Mouse (Mus musculus) limb, embryonic 14.5 days (tissue): ENCODE results near the gene Cers6. TPM values are rescaled to one million over a fixed set of nuclear protein-coding genes. Genes with fewer than 3 reads are reported as not detected.

Source experiments
- ATAC-seq: fragments of 200-750 bp; cut with Nextera tagmentation; 2 replicates; pipeline ENCODE4 v1.8.0; 2017; ENCODE audit warnings: low read depth, moderate number of reproducible peaks, moderate TSS enrichment; ENCODE audit not compliant: low FRiP score
- DNase-seq: peaks from one replicate; pipeline ENCODE4 v3.0.0-alpha.2; 2015; ENCODE audit warnings: low spot score
- H3K27ac ChIP-seq: fragments of 300-500 bp; sonication (generic); replicated peaks from 2 replicates; pipeline ENCODE4 v1.5.1; 2014; ENCODE audit warnings: low read depth, mild to moderate bottlenecking, low read length, moderate library complexity, mixed read lengths
- H3K27me3 ChIP-seq: fragments of 300-500 bp; sonication (generic); 2 replicates; pipeline ENCODE4 v1.6.1; 2014; ENCODE audit warnings: low read length, mixed read lengths; ENCODE audit not compliant: control insufficient read depth, insufficient read depth
- H3K36me3 ChIP-seq: fragments of 300-500 bp; sonication (generic); 2 replicates; pipeline ENCODE4 v1.6.1; 2014; ENCODE audit warnings: mild to moderate bottlenecking, low read length, moderate library complexity, mixed read lengths; ENCODE audit not compliant: control insufficient read depth, insufficient read depth
- H3K4me1 ChIP-seq: fragments of 300-500 bp; sonication (generic); 2 replicates; pipeline ENCODE4 v1.6.1; 2014; ENCODE audit warnings: antibody characterized with exemption, low read length, mixed read lengths; ENCODE audit not compliant: control insufficient read depth, insufficient read depth
- H3K4me2 ChIP-seq: fragments of 300-500 bp; sonication (generic); replicated peaks from 2 replicates; pipeline ENCODE4 v1.6.1; 2014; ENCODE audit warnings: low read depth, mild to moderate bottlenecking, low read length, moderate library complexity; ENCODE audit not compliant: severe bottlenecking
- H3K4me3 ChIP-seq: fragments of 300-500 bp; sonication (generic); replicated peaks from 2 replicates; pipeline ENCODE4 v1.5.1; 2014; ENCODE audit warnings: low read length
- H3K9ac ChIP-seq: fragments of 300-500 bp; sonication (generic); 2 replicates; pipeline ENCODE4 v1.6.1; 2014; ENCODE audit warnings: mild to moderate bottlenecking, low read depth, low read length, moderate library complexity; ENCODE audit not compliant: severe bottlenecking
- H3K9me3 ChIP-seq: fragments of 300-500 bp; sonication (generic); 2 replicates; pipeline ENCODE4 v1.6.1; 2016; ENCODE audit warnings: low read length; ENCODE audit not compliant: control insufficient read depth
- POLR2A ChIP-seq: fragments of 200-500 bp; IDR thresholded peaks from 2 replicates; pipeline ENCODE4 v1.8.0; 2012; ENCODE audit warnings: inconsistent platforms, mild to moderate bottlenecking, moderate library complexity, borderline replicate concordance; ENCODE audit not compliant: insufficient read depth, insufficient read length; ENCODE audit errors: extremely low read depth
- WGBS: fragments of 180-500 bp; shearing (Covaris S2); extraction: QIAGEN DNeasy Blood & Tissue Kit; methylation state at CpG from one replicate; pipeline ENCODE4 v1.1.7; 2014; 5-methylcytosine and 5-hydroxymethylcytosine counted together
- polyA plus RNA-seq, 2 experiments: library from polyadenylated mRNA; depleted of rRNA in 1 of 2; stranded (reverse) in 1 of 2; unstranded in 1 of 2; fragments of >200 nt; fragmentation: Nextera tagmentation in 1 of 2; extraction: Ambion mirVana in 1 of 2; gene quantifications; 2 replicates each; pipeline versions ENCODE4 v1.2.1 to v1.2.3; 2012 to 2014

Gene Cers6
- polyA plus RNA-seq, 2 experiments: 10.7 to 30.9 TPM

DNA sequence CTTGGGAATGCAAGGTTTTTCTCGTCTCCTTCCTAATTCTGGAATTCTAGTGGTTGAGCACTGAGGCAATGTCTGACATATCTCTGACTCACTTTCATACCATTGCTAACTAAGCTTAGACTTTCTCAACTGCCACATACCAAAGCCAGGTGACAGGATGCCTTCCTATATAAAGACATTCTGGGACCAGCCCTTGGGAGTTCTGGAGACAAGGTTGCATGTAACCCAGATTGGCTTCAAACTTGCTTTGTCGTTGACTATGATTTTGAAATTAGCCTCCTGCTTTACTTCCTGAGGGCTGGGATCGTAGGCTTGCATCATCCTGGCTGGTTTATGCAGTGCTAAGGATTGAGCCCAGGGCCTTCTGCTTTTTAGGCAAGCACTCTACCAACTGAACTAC lies 122.2 kb downstream of the Cers6 start:
- ATAC-seq (no peak), DNase-seq (no peak)
- Histone ChIP-seq H3K27ac (no peak overlapping the region), H3K36me3 (no peaks in the 10 kb centered on the region), H3K4me3 (no peak overlapping the region), H3K4me1 (peaks cover 6% of the 10 kb centered on the region; the same call in 1 of the 2 replicates), H3K4me2 (no peak overlapping the region), H3K9me3 (no peaks in the 10 kb centered on the region), H3K27me3 (no peaks in the 10 kb centered on the region), H3K9ac (no peak overlapping the region)
- WGBS: 78% methylated on average over 3 of the region's 3 CpGs
- TF ChIP-seq POLR2A: no peak

DNA sequence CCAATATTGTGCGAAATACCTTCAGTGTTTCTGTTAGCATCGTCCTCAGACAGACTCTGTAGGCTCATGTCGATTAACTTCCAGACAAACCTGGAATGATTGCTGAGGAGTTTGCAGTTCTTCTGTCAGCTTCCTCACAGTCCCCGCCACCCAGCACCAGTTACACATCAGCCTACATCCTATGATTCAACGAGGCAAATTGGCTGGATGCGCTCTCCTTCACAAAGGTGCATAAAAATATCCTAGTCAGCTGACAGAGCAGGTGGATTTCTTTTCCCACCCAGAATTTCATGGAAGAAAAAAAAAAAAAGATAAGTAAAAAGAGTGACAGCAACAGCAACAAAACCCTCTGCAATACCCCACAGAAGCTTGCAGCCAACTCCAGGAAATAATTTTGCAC lies 127.9 kb downstream of the Cers6 start:
- peaks cover 6% of the 10 kb centered on the region; the same call in 1 of the 2 replicates for H3K4me1 ChIP-seq
- no peaks in the 10 kb centered on the region for H3K9me3 ChIP-seq
- 93% methylated on average over 6 of the region's 6 CpGs for WGBS
- no peak for ATAC-seq
- no peaks in the 10 kb centered on the region for H3K27me3 ChIP-seq
- TF ChIP-seq POLR2A: no peak
- no peak overlapping the region for H3K4me2 ChIP-seq
- H3K9ac ChIP-seq: no peak overlapping the region
- H3K27ac ChIP-seq: no peak overlapping the region
- no peak overlapping the region for H3K4me3 ChIP-seq
- no peaks in the 10 kb centered on the region for H3K36me3 ChIP-seq
- no peak for DNase-seq

DNA sequence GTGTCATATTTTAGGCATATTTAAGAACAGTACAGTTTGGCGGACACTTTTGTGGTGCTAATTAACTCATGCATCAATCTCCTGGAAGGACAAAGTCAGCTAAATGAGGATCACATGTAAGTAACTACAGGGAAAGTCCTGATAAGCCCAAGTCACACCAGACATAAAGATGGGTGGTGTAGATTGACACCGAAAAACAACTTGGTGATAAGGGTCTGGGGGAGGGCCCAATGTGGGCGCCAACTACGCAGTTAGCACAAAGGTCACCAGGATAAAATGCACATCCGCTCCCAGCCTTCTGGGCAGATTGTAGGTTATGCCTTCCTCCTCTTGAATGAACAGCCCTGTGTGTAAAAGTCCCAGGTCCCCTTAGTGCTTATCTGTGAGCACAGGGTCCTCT lies 131.4 kb downstream of the Cers6 start:
- ATAC-seq (no peak), DNase-seq (no peak)
- no peaks in the 10 kb centered on the region for H3K4me1 ChIP-seq
- H3K27ac ChIP-seq: no peak overlapping the region
- no peak for TF ChIP-seq POLR2A
- H3K9me3 ChIP-seq: no peaks in the 10 kb centered on the region
- H3K9ac ChIP-seq: no peak overlapping the region
- WGBS: 94% methylated on average over 5 of the region's 5 CpGs
- H3K27me3 ChIP-seq: no peaks in the 10 kb centered on the region
- H3K36me3 ChIP-seq: no peaks in the 10 kb centered on the region
- H3K4me2 ChIP-seq: no peak overlapping the region
- no peak overlapping the region for H3K4me3 ChIP-seq

DNA sequence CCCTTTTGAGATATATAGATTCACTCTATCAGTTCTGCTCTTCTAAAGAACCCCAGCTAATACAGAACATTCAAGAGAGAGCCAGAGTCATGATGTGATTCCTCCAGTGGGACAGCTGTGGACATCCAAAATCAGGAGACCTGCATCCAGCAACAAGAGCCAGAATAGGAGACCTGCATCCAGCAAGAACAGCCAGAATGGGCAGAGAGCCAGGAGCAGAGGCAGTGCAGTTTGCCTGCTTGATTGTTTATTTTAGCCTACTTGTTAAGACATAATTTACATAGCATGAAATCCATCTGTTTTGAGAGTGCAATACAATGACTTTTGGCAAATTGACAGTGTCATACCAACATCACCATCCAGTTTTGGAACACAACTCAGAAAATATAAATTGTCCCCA lies 133.2 kb downstream of the Cers6 start:
- ATAC-seq: no peak

DNA sequence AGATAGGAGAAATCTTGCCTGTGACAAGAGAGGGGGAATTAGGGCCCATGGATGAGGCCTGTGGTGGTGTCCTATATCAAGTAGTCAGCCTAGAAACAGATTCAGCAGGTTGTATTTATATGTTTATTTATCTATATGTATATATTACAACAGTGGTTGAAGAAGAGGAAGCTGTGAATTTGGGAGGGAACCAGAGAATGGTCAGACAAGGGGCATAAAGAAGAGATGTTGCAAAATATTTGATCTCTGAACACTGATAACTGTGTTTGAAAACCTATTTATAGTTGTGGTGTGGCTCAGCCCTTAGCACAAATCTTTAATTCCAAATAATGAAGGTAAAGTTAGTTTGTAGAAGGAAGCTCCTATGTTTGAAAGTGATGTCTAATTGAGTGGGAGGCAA lies 134.5 kb downstream of the Cers6 start:
- TF ChIP-seq POLR2A: no peak
- Histone ChIP-seq H3K4me3 (no peak overlapping the region), H3K9ac (no peak overlapping the region), H3K9me3 (no peaks in the 10 kb centered on the region), H3K4me2 (no peak overlapping the region), H3K27ac (no peak overlapping the region), H3K36me3 (no peaks in the 10 kb centered on the region), H3K4me1 (no peaks in the 10 kb centered on the region), H3K27me3 (no peaks in the 10 kb centered on the region)
- ATAC-seq: no peak
- no peak for DNase-seq

More for the DNA sequence above, 133.2 kb downstream of the Cers6 start:
- H3K9ac ChIP-seq: no peak overlapping the region
- H3K4me2 ChIP-seq: no peak overlapping the region
- H3K36me3 ChIP-seq: no peaks in the 10 kb centered on the region
- no peaks in the 10 kb centered on the region for H3K4me1 ChIP-seq
- TF ChIP-seq POLR2A: no peak
- H3K27me3 ChIP-seq: no peaks in the 10 kb centered on the region
- no peak for DNase-seq
- no peaks in the 10 kb centered on the region for H3K9me3 ChIP-seq
- no peak overlapping the region for H3K27ac ChIP-seq
- no peak overlapping the region for H3K4me3 ChIP-seq

DNA sequence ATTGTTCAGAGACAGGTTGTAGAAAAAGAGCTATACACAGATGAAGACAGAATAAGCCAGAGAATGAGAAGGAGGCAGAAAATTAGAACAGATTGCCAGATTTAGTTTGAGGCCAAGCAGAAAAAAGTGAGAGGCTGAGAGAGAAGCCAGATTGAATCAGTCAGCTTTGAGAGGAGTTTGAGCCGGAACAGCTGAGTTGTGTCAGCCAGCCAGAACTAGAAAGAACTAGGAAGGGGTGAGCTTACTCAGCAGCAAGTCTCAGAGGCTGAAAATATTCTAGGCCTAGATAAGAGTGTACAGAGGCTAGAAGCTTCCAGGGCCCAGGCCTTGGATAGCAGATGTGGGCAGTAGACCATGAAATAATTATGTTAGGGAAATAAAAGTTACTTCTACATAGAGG lies 135.0 kb downstream of the Cers6 start:
- no peak for DNase-seq
- no peak overlapping the region for H3K4me2 ChIP-seq

More for the DNA sequence above, 135.0 kb downstream of the Cers6 start:
- no peak for ATAC-seq
- 89% methylated on average over 1 of the region's 1 CpGs for WGBS
- no peak overlapping the region for H3K4me3 ChIP-seq
- H3K36me3 ChIP-seq: no peaks in the 10 kb centered on the region
- H3K4me1 ChIP-seq: no peaks in the 10 kb centered on the region
- H3K27ac ChIP-seq: no peak overlapping the region
- H3K9me3 ChIP-seq: no peaks in the 10 kb centered on the region
- no peak for TF ChIP-seq POLR2A
- H3K27me3 ChIP-seq: no peaks in the 10 kb centered on the region
- no peak overlapping the region for H3K9ac ChIP-seq
